ENCODE assay signal across 8 mouse cellular contexts in the genomic region with DNA sequence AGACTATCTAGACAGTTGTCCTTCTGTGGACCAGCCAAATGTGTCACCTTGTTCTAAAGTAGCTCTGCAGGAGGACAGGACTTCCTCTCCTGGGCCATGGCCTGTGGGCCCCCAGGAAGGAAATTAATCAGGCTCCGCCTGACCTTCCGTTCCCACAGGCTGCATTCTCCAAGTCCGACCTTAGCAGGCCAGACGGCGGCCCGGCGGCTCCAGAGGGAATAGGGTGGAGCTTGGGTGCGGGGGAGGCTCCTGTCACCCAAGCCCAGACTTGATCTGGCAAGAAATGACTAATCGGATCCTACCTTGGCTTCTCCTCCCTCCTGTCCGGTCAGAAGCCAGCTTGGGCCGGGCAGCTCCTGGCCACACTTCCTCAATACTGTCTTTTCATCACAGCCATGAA. TPM values are rescaled to one million over a fixed set of nuclear protein-coding genes. Genes with fewer than 3 reads are reported as not detected.
DNase-seq lines count a peak whose midpoint lies in the region; ATAC-seq and TF ChIP-seq lines count a peak whose summit lies in the region.

No protein-coding gene starts in this region.

- H3K27me3 ChIP-seq in embryonic facial prominence, embryonic 14.5 days (replicated peaks; ENCODE audit: control insufficient read depth, insufficient read depth, low read length) = no peaks in the 10 kb centered on the region
- no peaks in the 10 kb centered on the region for H3K27me3 ChIP-seq in heart, postnatal 0 days (ENCODE audit: control insufficient read depth, insufficient read depth, low read length)
- H3K27me3 ChIP-seq in midbrain, embryonic 12.5 days = peaks cover 36% of the 10 kb centered on the region

- no peaks in the 10 kb centered on the region for H3K9me3 ChIP-seq in embryonic facial prominence, embryonic 14.5 days (ENCODE audit: control insufficient read depth, low read length)
- no peaks in the 10 kb centered on the region for H3K9me3 ChIP-seq in heart, postnatal 0 days (replicated peaks; ENCODE audit: control insufficient read depth, low read length)
- no peaks in the 10 kb centered on the region for H3K9me3 ChIP-seq in midbrain, embryonic 12.5 days

- peak; percentile 41; the same call in 1 of the 2 replicates for TF ChIP-seq EP300 in heart, postnatal 0 days (IDR thresholded peaks at IDR 0.05; ENCODE audit: low read depth)

- no peak for TF ChIP-seq CTCF in layer of hippocampus, adult 2 months (conservative IDR thresholded peaks at IDR 0.05)
- TF ChIP-seq CTCF in heart, postnatal 0 days (IDR thresholded peaks at IDR 0.05; ENCODE audit: low read depth) = no peak

- peak overlapping the region; percentile 77 for H3K4me2 ChIP-seq in embryonic facial prominence, embryonic 14.5 days (ENCODE audit: low read depth, low read length)
- H3K4me2 ChIP-seq in heart, postnatal 0 days (ENCODE audit: low read depth, low read length) = peak overlapping the region; percentile 82
- H3K4me2 ChIP-seq in midbrain, embryonic 12.5 days (replicated peaks) = peak overlapping the region; percentile 59

- no peak for DNase-seq in layer of hippocampus, adult 2 months (ENCODE audit: low spot score in 2 of 2)
- no peak for DNase-seq in layer of hippocampus, postnatal 36 days
- DNase-seq in embryonic facial prominence, embryonic 14.5 days (ENCODE audit: low spot score) = no peak
- DNase-seq in heart, postnatal 0 days (ENCODE audit: low spot score) = peak; percentile 55
- peak; percentile 91 to 96 for DNase-seq in kidney, postnatal 36 days
- DNase-seq in thymus, postnatal 10 days (ENCODE audit: low spot score in 2 of 2) = no peak
- no peak for DNase-seq in thymus, postnatal 4 days

- peak overlapping the region; percentile 88 for H3K27ac ChIP-seq in layer of hippocampus, adult 2 months
- H3K27ac ChIP-seq in embryonic facial prominence, embryonic 14.5 days (replicated peaks; ENCODE audit: low read depth, low read length) = no peak overlapping the region
- peak overlapping the region; percentile 89 for H3K27ac ChIP-seq in heart, postnatal 0 days (ENCODE audit: low read depth)
- no peak overlapping the region for H3K27ac ChIP-seq in midbrain, embryonic 12.5 days (replicated peaks)

- ATAC-seq in embryonic facial prominence, embryonic 14.5 days (ENCODE audit: low read depth) = no peak
- no peak for ATAC-seq in heart, postnatal 0 days (ENCODE audit: insufficient read depth, low read depth)
- ATAC-seq in midbrain, embryonic 12.5 days (ENCODE audit: low FRiP score, low read depth) = no peak

- H3K36me3 ChIP-seq in embryonic facial prominence, embryonic 14.5 days (ENCODE audit: control insufficient read depth, insufficient read depth, low read length) = no peaks in the 10 kb centered on the region
- H3K36me3 ChIP-seq in heart, postnatal 0 days (replicated peaks; ENCODE audit: control insufficient read depth, insufficient read depth, low read length) = 0 out of 2 replicates have a peak, but pooled peaks cover 4% of the 10 kb centered on the region
- H3K36me3 ChIP-seq in midbrain, embryonic 12.5 days = no peaks in the 10 kb centered on the region

- H3K4me1 ChIP-seq in embryonic facial prominence, embryonic 14.5 days (ENCODE audit: control insufficient read depth, insufficient read depth, low read length) = peaks cover 38% of the 10 kb centered on the region
- peaks cover 67% of the 10 kb centered on the region for H3K4me1 ChIP-seq in heart, postnatal 0 days (ENCODE audit: control insufficient read depth, insufficient read depth)
- H3K4me1 ChIP-seq in midbrain, embryonic 12.5 days = peaks cover 28% of the 10 kb centered on the region

- H3K9ac ChIP-seq in embryonic facial prominence, embryonic 14.5 days (ENCODE audit: low read depth, low read length) = no peak overlapping the region
- H3K9ac ChIP-seq in heart, postnatal 0 days (replicated peaks; ENCODE audit: low read depth, low read length) = peak overlapping the region; percentile 86; the same call in 1 of the 2 replicates
- 0 out of 2 replicates have a peak overlapping the region, but pooled peaks have one; percentile 3 for H3K9ac ChIP-seq in midbrain, embryonic 12.5 days (replicated peaks)

- WGBS in embryonic facial prominence, embryonic 14.5 days = 38% methylated on average over 11 of the region's 11 CpGs
- WGBS in heart, postnatal 0 days = 3% methylated on average over 11 of the region's 11 CpGs
- 36% methylated on average over 11 of the region's 11 CpGs for WGBS in midbrain, embryonic 12.5 days

- peak overlapping the region; percentile 95 for H3K4me3 ChIP-seq in layer of hippocampus, adult 2 months
- peak overlapping the region; percentile 79 for H3K4me3 ChIP-seq in embryonic facial prominence, embryonic 14.5 days (ENCODE audit: low read depth, low read length)
- peak overlapping the region; percentile 79 for H3K4me3 ChIP-seq in heart, postnatal 0 days (ENCODE audit: low read depth, low read length)
- peak overlapping the region; percentile 64; the same call in 1 of the 2 replicates for H3K4me3 ChIP-seq in midbrain, embryonic 12.5 days

RNA-seq across cellular contexts. Expression of gene Jup, which starts 2.4 kb away (rescaled TPM):
- total RNA-seq in layer of hippocampus, adult 2 months (2021) = 10 to 100 TPM; 34.1 to 35.6 TPM
- total RNA-seq in layer of hippocampus, postnatal 36 days (2021) = 10 to 100 TPM; 36.5 to 39.8 TPM
- 107 and 116 TPM in 2 replicates for polyA plus RNA-seq in embryonic facial prominence, embryonic 14.5 days (2014; fragmentation: Nextera tagmentation; extraction: Ambion mirVana)
- total RNA-seq in heart, postnatal 0 days (2014; rRNA removed; ENCODE audit: low replicate concordance) = 319 and 341 TPM in 2 replicates
- polyA plus RNA-seq in heart, postnatal 0 days (2015; fragmentation: Nextera tagmentation; extraction: Ambion mirVana) = 135 and 142 TPM in 2 replicates
- polyA plus RNA-seq in midbrain, embryonic 12.5 days (2016; fragmentation: Nextera tagmentation; extraction: Ambion mirVana) = 46.4 and 53.8 TPM in 2 replicates

RNA-seq across cellular contexts. Expression of gene P3h4, which starts 19.4 kb away (rescaled TPM):
- 1 to 10 TPM; 9.4 to 9.5 TPM for total RNA-seq in layer of hippocampus, adult 2 months (2021)
- 1 to 10 TPM; 8.7 to 9.4 TPM for total RNA-seq in layer of hippocampus, postnatal 36 days (2021)
- 92.8 and 100 TPM in 2 replicates for polyA plus RNA-seq in embryonic facial prominence, embryonic 14.5 days (2014; fragmentation: Nextera tagmentation; extraction: Ambion mirVana)
- total RNA-seq in heart, postnatal 0 days (2014; rRNA removed; ENCODE audit: low replicate concordance) = 58.0 and 66.1 TPM in 2 replicates
- polyA plus RNA-seq in heart, postnatal 0 days (2015; fragmentation: Nextera tagmentation; extraction: Ambion mirVana) = 39.3 and 42.9 TPM in 2 replicates
- polyA plus RNA-seq in midbrain, embryonic 12.5 days (2016; fragmentation: Nextera tagmentation; extraction: Ambion mirVana) = 19.7 and 25.4 TPM in 2 replicates

RNA-seq across cellular contexts. Expression of gene Fkbp10, which starts 20.3 kb away (rescaled TPM):
- total RNA-seq in layer of hippocampus, adult 2 months (2021) = 1 to 10 TPM; 4.4 to 5.8 TPM
- 1 to 10 TPM; 4.4 to 5.0 TPM for total RNA-seq in layer of hippocampus, postnatal 36 days (2021)
- 208 TPM in 2 replicates for polyA plus RNA-seq in embryonic facial prominence, embryonic 14.5 days (2014; fragmentation: Nextera tagmentation; extraction: Ambion mirVana)
- 106 and 114 TPM in 2 replicates for total RNA-seq in heart, postnatal 0 days (2014; rRNA removed; ENCODE audit: low replicate concordance)
- polyA plus RNA-seq in heart, postnatal 0 days (2015; fragmentation: Nextera tagmentation; extraction: Ambion mirVana) = 93.0 and 95.9 TPM in 2 replicates
- 44.5 and 48.0 TPM in 2 replicates for polyA plus RNA-seq in midbrain, embryonic 12.5 days (2016; fragmentation: Nextera tagmentation; extraction: Ambion mirVana)

RNA-seq across cellular contexts. Expression of gene Hap1, which starts 39.3 kb away (rescaled TPM):
- 100 to 1,000 TPM; 169 to 174 TPM for total RNA-seq in layer of hippocampus, adult 2 months (2021)
- total RNA-seq in layer of hippocampus, postnatal 36 days (2021) = 100 to 1,000 TPM; 148 to 154 TPM
- polyA plus RNA-seq in embryonic facial prominence, embryonic 14.5 days (2014; fragmentation: Nextera tagmentation; extraction: Ambion mirVana) = 3.2 and 4.4 TPM in 2 replicates
- total RNA-seq in heart, postnatal 0 days (2014; rRNA removed; ENCODE audit: low replicate concordance) = 3.5 and 5.7 TPM in 2 replicates
- polyA plus RNA-seq in heart, postnatal 0 days (2015; fragmentation: Nextera tagmentation; extraction: Ambion mirVana) = 2.0 TPM in 2 replicates
- 72.8 and 86.6 TPM in 2 replicates for polyA plus RNA-seq in midbrain, embryonic 12.5 days (2016; fragmentation: Nextera tagmentation; extraction: Ambion mirVana)

RNA-seq across cellular contexts. Expression of gene Nt5c3b, which starts 46.4 kb away (rescaled TPM):
- 10 to 100 TPM; 58.4 to 58.7 TPM for total RNA-seq in layer of hippocampus, adult 2 months (2021)
- total RNA-seq in layer of hippocampus, postnatal 36 days (2021) = 10 to 100 TPM; 56.9 to 62.8 TPM
- polyA plus RNA-seq in embryonic facial prominence, embryonic 14.5 days (2014; fragmentation: Nextera tagmentation; extraction: Ambion mirVana) = 108 and 127 TPM in 2 replicates
- 54.4 and 68.3 TPM in 2 replicates for total RNA-seq in heart, postnatal 0 days (2014; rRNA removed; ENCODE audit: low replicate concordance)
- 84.7 and 85.0 TPM in 2 replicates for polyA plus RNA-seq in heart, postnatal 0 days (2015; fragmentation: Nextera tagmentation; extraction: Ambion mirVana)
- polyA plus RNA-seq in midbrain, embryonic 12.5 days (2016; fragmentation: Nextera tagmentation; extraction: Ambion mirVana) = 93.9 and 100.0 TPM in 2 replicates

Comparison
In these comparisons a context has a peak if more than half of its experiments do, and no peak if none do; other contexts are left out.
1. DNase-seq: peak in heart, postnatal 0 days (single experiment) and kidney, postnatal 36 days (2 of 2); none in layer of hippocampus, adult 2 months (0 of 2), layer of hippocampus, postnatal 36 days (0 of 2), embryonic facial prominence, embryonic 14.5 days (single experiment), thymus, postnatal 10 days (0 of 2) and thymus, postnatal 4 days (single experiment).
2. H3K27ac ChIP-seq: peak in layer of hippocampus, adult 2 months (single experiment) and heart, postnatal 0 days (single experiment); none in embryonic facial prominence, embryonic 14.5 days (single experiment) and midbrain, embryonic 12.5 days (single experiment).
3. RNA of gene Fkbp10, which starts 20.3 kb away (total RNA-seq): 106 to 114 TPM in heart, postnatal 0 days; 4.4 to 5.8 TPM in layer of hippocampus, adult 2 months and 4.4 to 5.0 TPM in layer of hippocampus, postnatal 36 days; every median in the first group is over 10 times any median in the second.
4. Peak in every context shown above with its lines, with median percentiles within 50 percentile points of each other: H3K4me3 ChIP-seq and H3K4me2 ChIP-seq.